Mouse (Mus musculus) urinary bladder, adult 2 months (tissue): Measurements from ENCODE around the gene Taf12. TPM values are rescaled to one million over a fixed set of nuclear protein-coding genes. Genes with fewer than 3 reads are reported as not detected.

Experiments
- DNase-seq: peaks from one replicate; pipeline ENCODE4 v3.0.0; 2022; ENCODE audit warnings: low spot score
- polyA plus RNA-seq: library from polyadenylated mRNA; depleted of rRNA; stranded (reverse); fragments of >200 nt; gene quantifications from 2 replicates; pipeline ENCODE4 v1.2.3, GENCODE M21; 2012; rRNA removed

The Taf12 gene
- polyA plus RNA-seq, 1 experiment: 23.4 TPM

GRCm38 (mm10) chr4:132311209-132311608, 37.0 kb downstream of the Taf12 start:
- no peak for DNase-seq

GRCm38 (mm10) chr4:132311801-132312200, 37.6 kb downstream of the Taf12 start:
- no peak for DNase-seq

GRCm38 (mm10) chr4:132312627-132313026, 38.5 kb downstream of the Taf12 start:
- no peak for DNase-seq

- DNase-seq: no peak
Measured at GRCm38 (mm10) chr4:132315711-132316110, 41.5 kb downstream of the Taf12 start.

GRCm38 (mm10) chr4:132326481-132326880, 52.3 kb downstream of the Taf12 start:
- no peak for DNase-seq

- DNase-seq: no peak
Measured at GRCm38 (mm10) chr4:132328391-132328982, 54.3 kb downstream of the Taf12 start.

- DNase-seq: peak; percentile 81
Measured at GRCm38 (mm10) chr4:132329115-132329834, 55.1 kb downstream of the Taf12 start, which contains the start of gene Trnau1ap. Trnau1ap (minus strand) TSS chr4:132329538.

- DNase-seq: no peak
Measured at GRCm38 (mm10) chr4:132329835-132330354, 55.7 kb downstream of the Taf12 start.

- no peak for DNase-seq
Measured at GRCm38 (mm10) chr4:132331960-132332359, 57.8 kb downstream of the Taf12 start.

- DNase-seq: no peak
Measured at GRCm38 (mm10) chr4:132332880-132333279, 58.7 kb downstream of the Taf12 start.

GRCm38 (mm10) chr4:132338943-132339342, 64.8 kb downstream of the Taf12 start:
- no peak for DNase-seq

- no peak for DNase-seq
Measured at GRCm38 (mm10) chr4:132341451-132341850, 67.3 kb downstream of the Taf12 start.

- no peak for DNase-seq
Measured at GRCm38 (mm10) chr4:132344403-132345134, 70.4 kb downstream of the Taf12 start.

Other genes with a start within 250 kb of the Taf12 start
- gene Gm10300, start 199.7 kb upstream of the Taf12 start, polyA plus RNA-seq: 0.32 and 0.39 TPM in 2 replicates
- gene Epb41, start 199.1 kb upstream of the Taf12 start, polyA plus RNA-seq: 61.2 and 66.1 TPM in 2 replicates
- gene Oprd1, start 129.9 kb upstream of the Taf12 start, polyA plus RNA-seq: 1.4 and 1.6 TPM in 2 replicates
- gene Ythdf2, start 62.1 kb upstream of the Taf12 start, polyA plus RNA-seq: 22.1 and 22.2 TPM in 2 replicates
- 9.7 and 12.1 TPM in 2 replicates for gene Gmeb1, start 12.8 kb upstream of the Taf12 start, polyA plus RNA-seq
- gene Rab42, start 29.0 kb downstream of the Taf12 start, polyA plus RNA-seq: 2.3 and 3.6 TPM in 2 replicates
- gene Trnau1ap, start 55.2 kb downstream of the Taf12 start, polyA plus RNA-seq: 12.3 and 22.9 TPM in 2 replicates
- 7.5 and 8.7 TPM in 2 replicates for gene Rcc1, start 79.2 kb downstream of the Taf12 start, polyA plus RNA-seq
- 9.1 and 14.1 TPM in 2 replicates for gene Phactr4, start 148.1 kb downstream of the Taf12 start, polyA plus RNA-seq
- 5.6 and 7.5 TPM in 2 replicates for gene Med18, start 189.5 kb downstream of the Taf12 start, polyA plus RNA-seq
- 9.8 and 10.1 TPM in 2 replicates for gene Sesn2, start 236.1 kb downstream of the Taf12 start, polyA plus RNA-seq